Mouse (Mus musculus) embryo, embryonic 11 days (tissue): ENCODE measurements around the gene Gm32687.
"Not testable (repeated sequence)": the region's sequence is repeated elsewhere in the genome, so short reads cannot be mapped to it uniquely, and the experiment has no call there.

Experiments used
- DNase-seq: peaks from one replicate; pipeline ENCODE4 v3.0.0-alpha.2; 2015

Gene Gm32687

GRCm38 (mm10) chr10:81863409-81864407 is at the start of gene Gm32687:
Gene Gm32687, plus strand, starts transcription at chr10:81863934.
- not testable (repeated sequence) for DNase-seq

GRCm38 (mm10) chr10:81846219-81846618 is 17.5 kb upstream of the Gm32687 start:
- not testable (repeated sequence) for DNase-seq

- DNase-seq: not testable (repeated sequence)
Measured at GRCm38 (mm10) chr10:81929842-81930743, 66.4 kb downstream of the Gm32687 start, which contains the start of gene Zfp781. Gene Zfp781, minus strand, starts transcription at chr10:81930480.
